In the genomic region with DNA sequence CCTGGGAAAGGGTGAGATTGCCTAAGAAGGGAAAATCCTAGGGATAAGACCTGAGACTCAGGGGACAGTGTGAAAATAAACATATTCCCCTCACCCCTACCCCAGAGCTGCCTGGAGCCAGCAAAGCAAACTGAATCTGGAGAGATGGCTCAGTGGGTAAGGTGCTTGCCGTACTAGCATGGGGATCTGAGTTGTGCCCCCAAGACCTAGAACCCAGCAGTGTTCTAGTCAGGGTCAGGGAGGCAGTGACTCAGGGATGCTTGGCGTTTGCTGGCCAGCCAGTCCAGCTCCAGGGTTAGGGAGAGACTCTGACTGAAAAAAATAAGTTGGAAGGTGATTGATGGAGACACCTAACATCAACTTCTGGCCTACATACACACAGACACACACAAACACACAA, we compare ENCODE assay signal across 18 mouse cellular contexts. TPM values are rescaled to one million over a fixed set of nuclear protein-coding genes. Genes with fewer than 3 reads are reported as not detected.
DNase-seq lines count a peak whose midpoint lies in the region; ATAC-seq lines count a peak whose summit lies in the region.
"Had no signal": no experiment of that assay in that cellular context is flagged by ENCODE, and none has a peak within 500 bp of the region (broad histone marks: within the 10 kb centered on the region; RNA-seq: fewer than 3 reads in every experiment).

No protein-coding gene starts in this region.

- DNase-seq in heart, adult 11 months: peak; percentile 85
- DNase-seq in heart, embryonic 10.5 days (ENCODE audit: low spot score): no peak
- peak; percentile 69 for DNase-seq in midbrain, embryonic 11.5 days (ENCODE audit: low spot score, missing footprints)
- DNase-seq: adrenal gland, adult 2 months; adrenal gland, adult 8-10 months; adrenal gland, postnatal 10 days; adrenal gland, postnatal 14 days; adrenal gland, postnatal 25 days; adrenal gland, postnatal 36 days; B cell, adult 2 months; cerebellum, adult 11 months; cerebellum, adult 11-12 months; cerebellum, adult 18-20 months had no signal

- peaks cover 2% of the 10 kb centered on the region; the same call in 1 of the 2 replicates for H3K4me1 ChIP-seq in heart, embryonic 10.5 days
- peaks cover 2% of the 10 kb centered on the region; the same call in 1 of the 2 replicates for H3K4me1 ChIP-seq in midbrain, embryonic 11.5 days (ENCODE audit: control insufficient read depth, insufficient read depth, low read length)
- H3K4me1 ChIP-seq in midbrain, embryonic 13.5 days (replicated peaks): peaks cover 4% of the 10 kb centered on the region; the same call in 1 of the 2 replicates

- H3K9me3 ChIP-seq in heart, embryonic 10.5 days: no peaks in the 10 kb centered on the region
- H3K9me3 ChIP-seq in midbrain, embryonic 11.5 days (ENCODE audit: control insufficient read depth, low read length): no peaks in the 10 kb centered on the region
- no peaks in the 10 kb centered on the region for H3K9me3 ChIP-seq in midbrain, embryonic 13.5 days

- WGBS in heart, embryonic 10.5 days: 67% methylated on average over 2 of the region's 2 CpGs
- WGBS in midbrain, embryonic 11.5 days: 76% methylated on average over 2 of the region's 2 CpGs
- WGBS in midbrain, embryonic 13.5 days: 88% methylated on average over 2 of the region's 2 CpGs

- peaks cover 71% of the 10 kb centered on the region for H3K27me3 ChIP-seq in heart, embryonic 10.5 days (ENCODE audit: insufficient read depth, poor library complexity, severe bottlenecking)
- H3K27me3 ChIP-seq in midbrain, embryonic 11.5 days (ENCODE audit: control insufficient read depth, insufficient read depth, low read length): peaks cover 13% of the 10 kb centered on the region
- peaks cover 26% of the 10 kb centered on the region for H3K27me3 ChIP-seq in midbrain, embryonic 13.5 days

- H3K4me2 ChIP-seq in midbrain, embryonic 11.5 days: no peak overlapping the region
- no peak overlapping the region for H3K4me2 ChIP-seq in midbrain, embryonic 13.5 days (replicated peaks)

- no peak overlapping the region for H3K4me3 ChIP-seq in heart, embryonic 10.5 days
- H3K4me3 ChIP-seq in midbrain, embryonic 11.5 days (ENCODE audit: low read depth, low read length): no peak overlapping the region
- no peak overlapping the region for H3K4me3 ChIP-seq in midbrain, embryonic 13.5 days (replicated peaks)

- no peak overlapping the region for H3K9ac ChIP-seq in midbrain, embryonic 11.5 days (ENCODE audit: low read length)
- H3K9ac ChIP-seq in midbrain, embryonic 13.5 days (replicated peaks): no peak overlapping the region

- ATAC-seq in midbrain, embryonic 11.5 days (ENCODE audit: low FRiP score): no peak
- no peak for ATAC-seq in midbrain, embryonic 13.5 days
- ATAC-seq: activated CD4-positive, CD25-positive, alpha-beta regulatory T cell, adult 4 months; CD4-positive, CD25-positive, alpha-beta regulatory T cell, adult 4 months; Patski had no signal

- H3K36me3 ChIP-seq in heart, embryonic 10.5 days: no peaks in the 10 kb centered on the region
- no peaks in the 10 kb centered on the region for H3K36me3 ChIP-seq in midbrain, embryonic 11.5 days (ENCODE audit: control insufficient read depth, insufficient read depth, low read length)
- H3K36me3 ChIP-seq in midbrain, embryonic 13.5 days: no peaks in the 10 kb centered on the region
- H3K36me3 ChIP-seq: G1E had no signal

- no peak overlapping the region for H3K27ac ChIP-seq in heart, embryonic 10.5 days
- H3K27ac ChIP-seq in midbrain, embryonic 11.5 days (ENCODE audit: low read depth, low read length): no peak overlapping the region
- H3K27ac ChIP-seq in midbrain, embryonic 13.5 days: no peak overlapping the region

RNA-seq across cellular contexts. Expression of gene Adamts2, which starts 5.3 kb away (rescaled TPM):
- 1.4 and 3.9 TPM in 2 replicates for polyA plus RNA-seq in heart, embryonic 10.5 days (2016; fragmentation: Nextera tagmentation; extraction: Ambion mirVana)
- 0.73 and 0.87 TPM in 2 replicates for polyA plus RNA-seq in midbrain, embryonic 11.5 days (2014; fragmentation: Nextera tagmentation; extraction: Ambion mirVana)
- polyA plus RNA-seq in midbrain, embryonic 13.5 days (2015; fragmentation: Nextera tagmentation; extraction: Ambion mirVana): 1.6 and 1.9 TPM in 2 replicates
- polyA plus RNA-seq: activated CD4-positive, CD25-positive, alpha-beta regulatory T cell, adult 4 months; CD4-positive, CD25-positive, alpha-beta regulatory T cell, adult 4 months; G1E had no signal
